In the genomic region with DNA sequence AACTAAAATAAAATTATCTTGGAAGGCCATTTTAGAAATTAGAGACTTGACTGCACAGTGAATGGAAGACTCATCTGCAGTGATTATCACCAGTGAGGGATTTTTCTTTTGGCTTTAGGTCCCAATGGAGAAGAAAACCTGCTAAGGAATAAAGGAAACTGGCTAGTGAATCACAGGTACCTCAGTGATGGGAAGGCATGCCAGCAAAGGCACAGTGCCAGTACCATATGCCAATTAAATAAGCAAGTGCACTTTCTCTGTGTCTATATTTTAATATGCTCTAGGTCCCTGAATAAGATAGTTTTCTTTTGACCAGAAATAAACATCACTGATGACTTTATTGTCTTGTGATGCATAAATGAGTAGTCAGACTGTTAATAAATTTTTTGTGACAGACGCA, we compare ENCODE assay signal across 15 mouse cellular contexts.
"Had no signal": no experiment of that assay in that cellular context is flagged by ENCODE, and none has a peak within 500 bp of the region (broad histone marks: within the 10 kb centered on the region; RNA-seq: fewer than 3 reads in every experiment).

No protein-coding gene starts in this region.

- ATAC-seq: liver, postnatal 0 days; lung, postnatal 0 days had no signal

- H3K4me1 ChIP-seq: limb, embryonic 12.5 days; limb, embryonic 15.5 days; midbrain, embryonic 12.5 days had no signal

- H3K9me3 ChIP-seq: limb, embryonic 12.5 days; limb, embryonic 15.5 days; midbrain, embryonic 12.5 days had no signal

- H3K4me2 ChIP-seq: limb, embryonic 12.5 days; limb, embryonic 15.5 days; liver, embryonic 11.5 days; lung, embryonic 14.5 days; midbrain, embryonic 12.5 days had no signal

- H3K27me3 ChIP-seq: limb, embryonic 12.5 days; limb, embryonic 15.5 days; midbrain, embryonic 12.5 days had no signal

- H3K9ac ChIP-seq: limb, embryonic 12.5 days; limb, embryonic 15.5 days; liver, embryonic 14.5 days; liver, postnatal 0 days; lung, embryonic 14.5 days; midbrain, embryonic 12.5 days had no signal

- H3K4me3 ChIP-seq: layer of hippocampus, adult 2 months; left cerebral cortex, adult 2 months; limb, embryonic 12.5 days; limb, embryonic 15.5 days; midbrain, embryonic 12.5 days had no signal

- H3K36me3 ChIP-seq: limb, embryonic 12.5 days; limb, embryonic 15.5 days; midbrain, embryonic 12.5 days had no signal

- DNase-seq: kidney, postnatal 25 days; layer of hippocampus, adult 9-11 months; liver, postnatal 0 days; lung, embryonic 14.5 days; thymus, adult 18-20 months; thymus, postnatal 36 days had no signal

- H3K27ac ChIP-seq: layer of hippocampus, adult 2 months; left cerebral cortex, adult 2 months; limb, embryonic 12.5 days; limb, embryonic 15.5 days; liver, embryonic 14.5 days; macrophage; midbrain, embryonic 12.5 days had no signal
